In the genomic region with DNA sequence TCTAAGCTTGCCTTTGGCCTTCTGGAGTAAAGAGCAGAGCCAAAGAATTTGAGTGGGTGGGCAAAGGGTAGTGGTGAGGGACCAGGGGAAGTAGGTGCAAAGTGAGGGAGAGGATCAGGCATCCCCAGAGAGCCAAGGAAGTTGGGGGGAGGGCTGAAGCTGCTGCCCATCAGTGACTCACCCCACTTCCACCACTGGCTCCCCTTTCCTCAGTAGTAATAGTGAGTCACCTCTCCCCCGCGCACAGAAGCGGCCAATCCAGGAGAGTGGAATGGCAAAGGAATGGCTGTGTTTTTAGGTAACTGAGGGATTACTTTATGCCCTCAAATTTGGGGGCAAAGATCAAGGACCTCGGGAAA, we compare ENCODE assay signal across 8 mouse cellular contexts. TPM values are rescaled to one million over a fixed set of nuclear protein-coding genes. Genes with fewer than 3 reads are reported as not detected.
DNase-seq lines count a peak whose midpoint lies in the region; ATAC-seq and TF ChIP-seq lines count a peak whose summit lies in the region.

No protein-coding gene starts in this region.

- DNase-seq in kidney, postnatal 10 days: no peak
- DNase-seq in adrenal gland, postnatal 14 days: peak; percentile 87
- peak; percentile 67 for DNase-seq in stomach, postnatal 0 days (ENCODE audit: low spot score)
- no peak for DNase-seq in kidney, adult 11 months
- DNase-seq in B cell, adult 2 months: no peak

- ATAC-seq in kidney, embryonic 16.5 days (ENCODE audit: low FRiP score, low TSS enrichment): no peak; the same call in 1 of the 2 replicates
- peak; percentile 51 for ATAC-seq in heart, embryonic 13.5 days (ENCODE audit: extremely low read depth, insufficient number of reproducible peaks, low FRiP score, low TSS enrichment)
- ATAC-seq in liver, embryonic 16.5 days (ENCODE audit: low read depth): no peak
- peak; percentile 81 for ATAC-seq in stomach, postnatal 0 days (ENCODE audit: low FRiP score, low TSS enrichment)

- WGBS in kidney, embryonic 16.5 days: 14% methylated on average over 4 of the region's 4 CpGs
- WGBS in heart, embryonic 13.5 days: 17% methylated on average over 4 of the region's 4 CpGs
- 35% methylated on average over 4 of the region's 4 CpGs for WGBS in liver, embryonic 16.5 days (ENCODE audit: insufficient replicate concordance)
- WGBS in stomach, postnatal 0 days: 4% methylated on average over 4 of the region's 4 CpGs

- H3K36me3 ChIP-seq in kidney, embryonic 16.5 days (ENCODE audit: insufficient read depth, low read length): no peaks in the 10 kb centered on the region
- peaks cover 14% of the 10 kb centered on the region for H3K36me3 ChIP-seq in heart, embryonic 13.5 days
- H3K36me3 ChIP-seq in liver, embryonic 16.5 days (ENCODE audit: control insufficient read depth, insufficient read depth): peaks cover 5% of the 10 kb centered on the region; the same call in 1 of the 2 replicates
- H3K36me3 ChIP-seq in stomach, postnatal 0 days (ENCODE audit: control insufficient read depth, insufficient read depth, low read length): no peaks in the 10 kb centered on the region

- TF ChIP-seq EP300 in stomach, postnatal 0 days (optimal IDR thresholded peaks at IDR 0.05): no peak

- peaks cover 45% of the 10 kb centered on the region for H3K4me1 ChIP-seq in kidney, embryonic 16.5 days (ENCODE audit: insufficient read depth, low read length)
- peaks cover 49% of the 10 kb centered on the region for H3K4me1 ChIP-seq in heart, embryonic 13.5 days
- H3K4me1 ChIP-seq in liver, embryonic 16.5 days (ENCODE audit: control insufficient read depth, low read depth, low read length): peaks cover 42% of the 10 kb centered on the region
- peaks cover 12% of the 10 kb centered on the region for H3K4me1 ChIP-seq in stomach, postnatal 0 days (replicated peaks; ENCODE audit: control insufficient read depth, insufficient read depth)

- peak overlapping the region; percentile 96 for H3K4me2 ChIP-seq in kidney, embryonic 16.5 days (replicated peaks; ENCODE audit: low read depth, low read length)
- H3K4me2 ChIP-seq in heart, embryonic 13.5 days: peak overlapping the region; percentile 98
- H3K4me2 ChIP-seq in liver, embryonic 16.5 days (ENCODE audit: low read depth, low read length): peak overlapping the region; percentile 88
- H3K4me2 ChIP-seq in stomach, postnatal 0 days (replicated peaks; ENCODE audit: low read depth): peak overlapping the region; percentile 79

- no peaks in the 10 kb centered on the region for H3K27me3 ChIP-seq in kidney, embryonic 16.5 days (ENCODE audit: insufficient read depth, low read length)
- H3K27me3 ChIP-seq in heart, embryonic 13.5 days (replicated peaks): no peaks in the 10 kb centered on the region
- H3K27me3 ChIP-seq in liver, embryonic 16.5 days (ENCODE audit: control insufficient read depth, insufficient read depth, low read depth, low read length): no peaks in the 10 kb centered on the region
- H3K27me3 ChIP-seq in stomach, postnatal 0 days (ENCODE audit: control insufficient read depth, insufficient read depth, low read length): no peaks in the 10 kb centered on the region

- no peak for TF ChIP-seq CTCF in stomach, postnatal 0 days (IDR thresholded peaks at IDR 0.05; ENCODE audit: low read depth)

- peak overlapping the region; percentile 72 for H3K4me3 ChIP-seq in kidney, embryonic 16.5 days (ENCODE audit: low read length)
- H3K4me3 ChIP-seq in heart, embryonic 13.5 days: peak overlapping the region; percentile 94
- H3K4me3 ChIP-seq in liver, embryonic 16.5 days (ENCODE audit: low read depth, low read length): peak overlapping the region; percentile 93
- H3K4me3 ChIP-seq in stomach, postnatal 0 days (ENCODE audit: low read depth, low read length): peak overlapping the region; percentile 97

- H3K9ac ChIP-seq in kidney, embryonic 16.5 days (replicated peaks; ENCODE audit: low read length): peak overlapping the region; percentile 37; the same call in 1 of the 2 replicates
- peak overlapping the region; percentile 97 for H3K9ac ChIP-seq in heart, embryonic 13.5 days
- H3K9ac ChIP-seq in liver, embryonic 16.5 days (ENCODE audit: low read depth, low read length): peak overlapping the region; percentile 90; the same call in 1 of the 2 replicates
- H3K9ac ChIP-seq in stomach, postnatal 0 days (ENCODE audit: low read length): peak overlapping the region; percentile 91; the same call in 1 of the 2 replicates

- H3K27ac ChIP-seq in kidney, embryonic 16.5 days (ENCODE audit: low read length): peak overlapping the region; percentile 79
- peak overlapping the region; percentile 92 for H3K27ac ChIP-seq in heart, embryonic 13.5 days (replicated peaks)
- H3K27ac ChIP-seq in liver, embryonic 16.5 days (ENCODE audit: low read length): peak overlapping the region; percentile 85; the same call in 1 of the 2 replicates
- peak overlapping the region; percentile 98 for H3K27ac ChIP-seq in stomach, postnatal 0 days (replicated peaks)

- H3K9me3 ChIP-seq in kidney, embryonic 16.5 days (ENCODE audit: low read length): no peaks in the 10 kb centered on the region
- no peaks in the 10 kb centered on the region for H3K9me3 ChIP-seq in heart, embryonic 13.5 days
- H3K9me3 ChIP-seq in liver, embryonic 16.5 days (replicated peaks; ENCODE audit: control insufficient read depth, low read length): no peaks in the 10 kb centered on the region
- H3K9me3 ChIP-seq in stomach, postnatal 0 days (ENCODE audit: control insufficient read depth, low read length): no peaks in the 10 kb centered on the region

RNA-seq across cellular contexts. Expression of gene Lmna, which starts 6.3 kb away (rescaled TPM):
- 89.9 and 100 TPM in 2 replicates for polyA plus RNA-seq in kidney, embryonic 16.5 days (2015; fragmentation: Nextera tagmentation; extraction: Ambion mirVana)
- 97.6 and 99.3 TPM in 2 replicates for total RNA-seq in adrenal gland, postnatal 14 days (2021)
- polyA plus RNA-seq in heart, embryonic 13.5 days (2015; fragmentation: Nextera tagmentation; extraction: Ambion mirVana): 86.7 and 97.1 TPM in 2 replicates
- polyA plus RNA-seq in liver, embryonic 16.5 days (2015; fragmentation: Nextera tagmentation; extraction: Ambion mirVana): 123 and 131 TPM in 2 replicates
- 250 and 267 TPM in 2 replicates for polyA plus RNA-seq in stomach, postnatal 0 days (2015; fragmentation: Nextera tagmentation; extraction: Ambion mirVana)

RNA-seq across cellular contexts. Expression of gene Mex3a, which starts 28.7 kb away (rescaled TPM):
- 18.6 and 20.7 TPM in 2 replicates for polyA plus RNA-seq in kidney, embryonic 16.5 days (2015; fragmentation: Nextera tagmentation; extraction: Ambion mirVana)
- total RNA-seq in adrenal gland, postnatal 14 days (2021): 4.2 and 4.4 TPM in 2 replicates
- polyA plus RNA-seq in heart, embryonic 13.5 days (2015; fragmentation: Nextera tagmentation; extraction: Ambion mirVana): 9.9 and 10.1 TPM in 2 replicates
- 0.44 and 0.53 TPM in 2 replicates for polyA plus RNA-seq in liver, embryonic 16.5 days (2015; fragmentation: Nextera tagmentation; extraction: Ambion mirVana)
- polyA plus RNA-seq in stomach, postnatal 0 days (2015; fragmentation: Nextera tagmentation; extraction: Ambion mirVana): 3.3 and 3.4 TPM in 2 replicates

RNA-seq across cellular contexts. Expression of gene Sema4a, which starts 42.5 kb away (rescaled TPM):
- polyA plus RNA-seq in kidney, embryonic 16.5 days (2015; fragmentation: Nextera tagmentation; extraction: Ambion mirVana): 19.6 and 25.3 TPM in 2 replicates
- 11.0 and 11.5 TPM in 2 replicates for total RNA-seq in adrenal gland, postnatal 14 days (2021)
- 1.3 and 1.7 TPM in 2 replicates for polyA plus RNA-seq in heart, embryonic 13.5 days (2015; fragmentation: Nextera tagmentation; extraction: Ambion mirVana)
- 27.0 and 29.1 TPM in 2 replicates for polyA plus RNA-seq in liver, embryonic 16.5 days (2015; fragmentation: Nextera tagmentation; extraction: Ambion mirVana)
- polyA plus RNA-seq in stomach, postnatal 0 days (2015; fragmentation: Nextera tagmentation; extraction: Ambion mirVana): 27.9 and 32.7 TPM in 2 replicates

RNA-seq across cellular contexts. Expression of gene Rab25, which starts 44.6 kb away (rescaled TPM):
- polyA plus RNA-seq in kidney, embryonic 16.5 days (2015; fragmentation: Nextera tagmentation; extraction: Ambion mirVana): 17.3 and 23.9 TPM in 2 replicates
- not detected in 2 replicates for total RNA-seq in adrenal gland, postnatal 14 days (2021)
- polyA plus RNA-seq in heart, embryonic 13.5 days (2015; fragmentation: Nextera tagmentation; extraction: Ambion mirVana): 1.1 and 1.5 TPM in 2 replicates
- 0.32 and 1.1 TPM in 2 replicates for polyA plus RNA-seq in liver, embryonic 16.5 days (2015; fragmentation: Nextera tagmentation; extraction: Ambion mirVana)
- 252 and 271 TPM in 2 replicates for polyA plus RNA-seq in stomach, postnatal 0 days (2015; fragmentation: Nextera tagmentation; extraction: Ambion mirVana)

RNA-seq across cellular contexts. Expression of gene Lamtor2, which starts 49.4 kb away (rescaled TPM):
- 189 and 207 TPM in 2 replicates for polyA plus RNA-seq in kidney, embryonic 16.5 days (2015; fragmentation: Nextera tagmentation; extraction: Ambion mirVana)
- 133 and 138 TPM in 2 replicates for total RNA-seq in adrenal gland, postnatal 14 days (2021)
- polyA plus RNA-seq in heart, embryonic 13.5 days (2015; fragmentation: Nextera tagmentation; extraction: Ambion mirVana): 131 and 150 TPM in 2 replicates
- polyA plus RNA-seq in liver, embryonic 16.5 days (2015; fragmentation: Nextera tagmentation; extraction: Ambion mirVana): 98.6 and 107 TPM in 2 replicates
- 154 and 157 TPM in 2 replicates for polyA plus RNA-seq in stomach, postnatal 0 days (2015; fragmentation: Nextera tagmentation; extraction: Ambion mirVana)

Comparison
In these comparisons a context has a peak if more than half of its experiments do, and no peak if none do; other contexts are left out.
1. ATAC-seq: peak in heart, embryonic 13.5 days (single experiment) and stomach, postnatal 0 days (single experiment); none in kidney, embryonic 16.5 days (single experiment) and liver, embryonic 16.5 days (single experiment).
2. H3K9ac ChIP-seq: peak in every context shown above with its lines; median percentile 97 in heart, embryonic 13.5 days; 91 in stomach, postnatal 0 days; 90 in liver, embryonic 16.5 days; 37 in kidney, embryonic 16.5 days.
3. DNase-seq: peak in adrenal gland, postnatal 14 days (single experiment) and stomach, postnatal 0 days (single experiment); none in kidney, postnatal 10 days (single experiment), kidney, adult 11 months (single experiment) and B cell, adult 2 months (0 of 2).
4. Peak in every context shown above with its lines, with median percentiles within 50 percentile points of each other: H3K27ac ChIP-seq, H3K4me2 ChIP-seq and H3K4me3 ChIP-seq.